ENCODE assay signal across 20 mouse cellular contexts in the genomic region with DNA sequence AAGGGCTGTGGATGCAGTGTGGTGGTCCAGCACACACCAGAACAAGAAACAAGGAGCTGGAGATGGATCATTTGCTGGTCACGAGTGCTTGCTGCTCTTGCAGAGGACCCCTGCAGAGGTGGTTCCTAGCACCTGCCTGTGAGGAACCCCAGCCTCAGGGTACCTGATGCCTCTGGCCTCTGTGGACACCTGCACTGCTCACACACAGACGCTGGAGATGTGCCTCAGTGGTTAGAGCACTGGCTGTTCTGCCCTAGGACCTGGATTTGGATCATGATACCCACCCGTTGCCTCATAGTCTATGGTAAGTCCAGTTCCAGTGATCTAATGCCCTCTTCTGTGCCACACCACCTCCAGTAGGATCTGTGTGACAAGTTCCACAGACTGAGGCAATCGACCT. TPM values are rescaled to one million over a fixed set of nuclear protein-coding genes. Genes with fewer than 3 reads are reported as not detected.
"Had no signal": no experiment of that assay in that cellular context is flagged by ENCODE, and none has a peak within 500 bp of the region (broad histone marks: within the 10 kb centered on the region; RNA-seq: fewer than 3 reads in every experiment).

No protein-coding gene starts in this region.

- DNase-seq: lung, adult 2 months; lung, postnatal 14 days; lung, postnatal 36 days; right cerebral cortex, postnatal 14 days; thymus, adult 2 months; thymus, postnatal 25 days; thymus, postnatal 4 days had no signal

- ATAC-seq: lung, postnatal 0 days; midbrain, embryonic 15.5 days had no signal

- H3K4me2 ChIP-seq: lung, embryonic 15.5 days; midbrain, embryonic 12.5 days; midbrain, embryonic 15.5 days; neural tube, embryonic 12.5 days; stomach, embryonic 15.5 days had no signal

- H3K4me3 ChIP-seq: lung, embryonic 15.5 days; megakaryocyte, embryonic 14.5 days; midbrain, embryonic 12.5 days; midbrain, embryonic 15.5 days; neural tube, embryonic 12.5 days; stomach, embryonic 15.5 days had no signal

- H3K9me3 ChIP-seq: lung, embryonic 15.5 days; megakaryocyte, embryonic 14.5 days; midbrain, embryonic 12.5 days; midbrain, embryonic 15.5 days; neural tube, embryonic 12.5 days; stomach, embryonic 15.5 days had no signal

- H3K27ac ChIP-seq: lung, embryonic 15.5 days; macrophage; midbrain, embryonic 12.5 days; midbrain, embryonic 15.5 days; neural tube, embryonic 12.5 days; stomach, embryonic 15.5 days; stomach, postnatal 0 days had no signal

- H3K27me3 ChIP-seq: lung, embryonic 15.5 days; megakaryocyte, embryonic 14.5 days; midbrain, embryonic 12.5 days; midbrain, embryonic 15.5 days; neural tube, embryonic 12.5 days; stomach, embryonic 15.5 days had no signal

- H3K9ac ChIP-seq: lung, embryonic 15.5 days; midbrain, embryonic 12.5 days; midbrain, embryonic 15.5 days; neural tube, embryonic 12.5 days; stomach, embryonic 15.5 days had no signal

RNA-seq across cellular contexts. Expression of gene Mef2b, which starts 2.9 kb away (rescaled TPM):
- total RNA-seq: megakaryocyte progenitor cell, adult 5-6 weeks had no signal
- polyA plus RNA-seq: liver, embryonic 16.5 days; macrophage had no signal

RNA-seq across cellular contexts. Expression of gene Ncan, which starts 15.9 kb away (rescaled TPM):
- total RNA-seq: megakaryocyte progenitor cell, adult 5-6 weeks; monocyte, adult 5-6 weeks; neutrophil, adult 5-6 weeks had no signal
- polyA plus RNA-seq: macrophage had no signal
